Mouse (Mus musculus): ENCODE data around the gene Cdc42bpb. TPM values are rescaled to one million over a fixed set of nuclear protein-coding genes. Genes with fewer than 3 reads are reported as not detected.

The Cdc42bpb gene
- total and polyA plus RNA-seq, 2 experiments, result 19.5 to 122 TPM

DNA sequence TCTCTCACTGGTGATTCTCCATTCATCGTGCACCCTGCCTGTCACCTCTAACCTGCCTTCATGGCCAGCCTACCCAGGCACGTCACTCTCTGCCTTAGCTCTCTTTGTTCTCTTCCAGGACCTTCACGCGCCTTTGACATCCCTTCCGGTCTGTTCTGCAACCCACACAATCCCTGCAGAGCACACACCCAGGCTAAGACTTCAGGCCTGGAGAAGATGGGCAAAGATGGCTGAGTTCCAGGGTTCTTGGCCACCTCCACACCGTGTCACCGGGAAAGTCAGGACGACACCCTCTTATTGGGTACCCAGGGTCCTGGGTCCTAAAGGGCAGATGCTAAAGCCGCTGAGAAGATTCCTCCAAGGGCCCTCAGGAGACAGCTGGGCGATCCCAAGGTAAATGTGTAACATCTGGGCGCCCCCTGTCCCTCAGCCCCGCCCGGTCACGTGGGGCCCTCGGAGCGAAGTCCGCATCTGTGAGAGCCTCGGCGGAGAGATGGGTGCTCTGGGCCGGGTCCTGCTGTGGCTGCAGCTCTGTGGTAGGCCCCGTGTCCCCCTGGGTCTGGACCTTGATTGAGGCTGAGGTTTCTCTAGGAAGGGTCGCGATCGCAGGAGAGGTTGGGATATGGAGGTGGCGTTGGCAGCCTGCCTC is 106.8 kb downstream of the Cdc42bpb start, which contains the start of gene Amn:
Gene Amn (plus strand): TSS at position 467 of the 649 bp plus-strand sequence.
- no peak for DNase-seq (ENCODE audit: extremely low read depth, low read depth, low spot score)
- 24% methylated on average over 25 of the region's 25 CpGs for WGBS
- H3K4me3 ChIP-seq (ENCODE audit: insufficient read depth, low read depth, low read length), result no peak within 1 kb of the TSS
- no peak within 1 kb of the TSS for H3K27ac ChIP-seq (replicated peaks; ENCODE audit: insufficient read depth, low read depth, low read length)
- no peaks in the 10 kb centered on the region for H3K79me2 ChIP-seq (ENCODE audit: control insufficient read depth, insufficient read depth, low read length)
- H3K4me1 ChIP-seq (ENCODE audit: control insufficient read depth, insufficient read depth, low read length), result peaks cover 14% of the 10 kb centered on the region
- no peaks in the 10 kb centered on the region for H3K36me3 ChIP-seq (ENCODE audit: control insufficient read depth, insufficient read depth, low read length)
- H3K27me3 ChIP-seq (ENCODE audit: control insufficient read depth, insufficient read depth, low read length), result peaks cover 27% of the 10 kb centered on the region
- H3K9ac ChIP-seq (ENCODE audit: low read depth, low read length), result no peak within 1 kb of the TSS
- TF ChIP-seq CTCF (IDR thresholded peaks at IDR 0.05; ENCODE audit: low read depth, low read length) (no peak), POLR2A (IDR thresholded peaks at IDR 0.05; ENCODE audit: extremely low read depth, insufficient read depth, low read length) (no peak)

DNA sequence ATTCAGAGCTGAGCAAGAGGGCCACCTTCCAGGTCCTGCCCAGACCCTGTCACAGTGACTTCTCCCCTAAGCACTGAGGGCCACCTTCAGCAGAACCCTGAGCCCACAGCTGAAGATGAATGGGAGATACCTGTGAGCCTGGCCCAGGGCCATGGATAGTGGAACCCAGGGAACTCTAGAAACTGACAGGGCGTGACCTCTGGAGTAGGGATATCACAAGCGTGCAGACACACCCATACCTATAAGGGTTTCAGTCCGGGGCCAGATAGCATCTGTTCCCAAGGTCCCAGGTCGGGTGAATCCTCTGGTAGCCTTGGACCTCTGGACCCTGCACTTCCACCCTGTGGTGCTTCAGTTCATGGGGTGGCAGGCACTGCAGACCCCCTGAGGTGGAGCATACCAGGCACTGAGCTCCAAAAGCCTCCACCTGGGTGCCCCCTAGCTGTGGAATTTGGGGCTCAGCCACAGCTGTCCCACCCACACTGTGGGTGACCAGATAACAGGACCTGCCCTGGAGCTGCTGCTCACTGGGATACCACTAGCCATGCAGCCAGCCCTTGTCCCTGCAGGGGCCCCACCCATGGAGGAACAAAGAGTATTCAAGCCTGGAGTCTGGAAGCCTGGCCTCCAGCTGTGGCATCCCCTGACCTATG is 109.7 kb downstream of the Cdc42bpb start:
- 54% methylated on average over 4 of the region's 4 CpGs for WGBS
- Histone ChIP-seq H3K27ac (replicated peaks; ENCODE audit: insufficient read depth, low read depth, low read length) (no peak overlapping the region), H3K79me2 (ENCODE audit: control insufficient read depth, insufficient read depth, low read length) (no peaks in the 10 kb centered on the region), H3K4me1 (ENCODE audit: control insufficient read depth, insufficient read depth, low read length) (no peaks in the 10 kb centered on the region), H3K4me3 (ENCODE audit: insufficient read depth, low read depth, low read length) (no peak overlapping the region), H3K27me3 (ENCODE audit: control insufficient read depth, insufficient read depth, low read length) (peaks cover 6% of the 10 kb centered on the region), H3K36me3 (ENCODE audit: control insufficient read depth, insufficient read depth, low read length) (no peaks in the 10 kb centered on the region), H3K9ac (ENCODE audit: low read depth, low read length) (no peak overlapping the region)
- TF ChIP-seq CTCF (IDR thresholded peaks at IDR 0.05; ENCODE audit: low read depth, low read length) (no peak), POLR2A (IDR thresholded peaks at IDR 0.05; ENCODE audit: extremely low read depth, insufficient read depth, low read length) (no peak)
- no peak for DNase-seq (ENCODE audit: extremely low read depth, low read depth, low spot score)

DNA sequence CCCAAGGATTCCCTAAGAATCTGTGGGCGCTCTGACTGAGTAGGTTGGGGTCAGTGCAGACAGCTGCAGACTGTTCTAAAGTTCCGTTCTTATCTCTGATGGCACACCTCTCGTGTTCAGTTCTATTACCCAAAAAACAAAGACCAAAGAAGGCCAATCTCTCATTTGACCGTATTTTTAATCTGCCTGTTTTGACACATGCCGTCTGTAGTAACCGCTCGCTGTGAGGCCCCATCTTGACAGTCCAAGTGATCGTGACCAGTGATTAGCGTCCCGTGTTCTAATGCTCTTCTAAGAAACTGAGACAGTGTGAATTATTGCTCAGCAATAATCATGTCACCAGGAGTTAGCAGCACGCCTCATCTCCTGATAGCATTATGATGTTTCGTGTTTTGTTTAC is 110.9 kb downstream of the Cdc42bpb start:
- Histone ChIP-seq H3K4me3 (ENCODE audit: insufficient read depth, low read depth, low read length) (no peak overlapping the region), H3K79me2 (ENCODE audit: control insufficient read depth, insufficient read depth, low read length) (no peaks in the 10 kb centered on the region), H3K4me1 (ENCODE audit: control insufficient read depth, insufficient read depth, low read length) (no peaks in the 10 kb centered on the region), H3K36me3 (ENCODE audit: control insufficient read depth, insufficient read depth, low read length) (no peaks in the 10 kb centered on the region; the same call in 1 of the 2 replicates), H3K27ac (replicated peaks; ENCODE audit: insufficient read depth, low read depth, low read length) (no peak overlapping the region), H3K27me3 (ENCODE audit: control insufficient read depth, insufficient read depth, low read length) (peaks cover 2% of the 10 kb centered on the region), H3K9ac (ENCODE audit: low read depth, low read length) (no peak overlapping the region)
- DNase-seq (ENCODE audit: extremely low read depth, low read depth, low spot score), result no peak
- TF ChIP-seq CTCF (IDR thresholded peaks at IDR 0.05; ENCODE audit: low read depth, low read length), result no peak
- TF ChIP-seq POLR2A (IDR thresholded peaks at IDR 0.05; ENCODE audit: extremely low read depth, insufficient read depth, low read length), result no peak
- 94% methylated on average over 12 of the region's 12 CpGs for WGBS

DNA sequence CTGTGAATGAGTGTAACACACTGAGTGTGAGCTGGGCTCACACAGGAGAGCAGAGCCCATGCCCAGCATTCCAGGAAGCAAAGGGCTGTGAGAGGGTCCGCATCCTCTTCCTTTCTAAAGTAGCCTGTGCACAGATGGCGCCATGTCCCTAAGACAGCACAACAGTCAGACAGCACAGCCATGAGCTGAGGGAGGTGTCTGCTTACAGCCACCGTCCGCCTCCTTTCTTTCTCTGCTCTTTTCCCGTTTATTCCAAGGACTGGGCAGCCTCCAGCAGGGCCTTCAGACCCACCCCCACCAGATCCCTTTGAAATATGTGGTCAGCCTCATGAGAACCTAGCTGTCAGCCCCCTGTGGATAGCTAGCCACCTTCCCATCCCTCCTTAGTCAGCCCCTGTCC is 112.3 kb downstream of the Cdc42bpb start:
- WGBS, result 92% methylated on average over 5 of the region's 5 CpGs
- Histone ChIP-seq H3K4me1 (ENCODE audit: control insufficient read depth, insufficient read depth, low read length) (no peaks in the 10 kb centered on the region), H3K79me2 (ENCODE audit: control insufficient read depth, insufficient read depth, low read length) (no peaks in the 10 kb centered on the region), H3K27ac (replicated peaks; ENCODE audit: insufficient read depth, low read depth, low read length) (no peak overlapping the region), H3K27me3 (ENCODE audit: control insufficient read depth, insufficient read depth, low read length) (no peaks in the 10 kb centered on the region), H3K9ac (ENCODE audit: low read depth, low read length) (no peak overlapping the region), H3K36me3 (ENCODE audit: control insufficient read depth, insufficient read depth, low read length) (no peaks in the 10 kb centered on the region; the same call in 1 of the 2 replicates), H3K4me3 (ENCODE audit: insufficient read depth, low read depth, low read length) (no peak overlapping the region)
- TF ChIP-seq CTCF (IDR thresholded peaks at IDR 0.05; ENCODE audit: low read depth, low read length), result no peak
- no peak for TF ChIP-seq POLR2A (IDR thresholded peaks at IDR 0.05; ENCODE audit: extremely low read depth, insufficient read depth, low read length)
- DNase-seq (ENCODE audit: extremely low read depth, low read depth, low spot score), result no peak

DNA sequence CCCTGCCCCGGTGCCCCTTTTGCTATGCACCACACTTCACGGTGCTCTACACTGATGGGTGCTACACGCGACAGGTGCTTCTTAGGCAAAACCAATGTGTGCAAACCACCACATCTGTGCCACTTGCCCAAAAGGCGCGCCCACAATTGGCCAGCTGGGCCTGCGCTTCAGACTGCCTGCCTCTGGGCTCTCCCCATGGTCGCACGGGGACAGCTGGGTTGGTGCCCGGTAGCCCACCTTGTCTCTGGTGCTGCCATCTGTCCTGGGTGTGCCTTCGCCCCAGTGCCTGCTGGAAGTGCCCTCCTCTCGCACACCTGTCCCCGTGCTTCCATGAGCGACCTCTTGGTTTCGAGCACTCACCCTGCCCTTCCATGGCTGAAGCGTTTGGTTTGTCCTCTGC is 113.9 kb downstream of the Cdc42bpb start:
- H3K36me3 ChIP-seq (ENCODE audit: control insufficient read depth, insufficient read depth, low read length), result no peaks in the 10 kb centered on the region; the same call in 1 of the 2 replicates
- H3K27ac ChIP-seq (replicated peaks; ENCODE audit: insufficient read depth, low read depth, low read length), result no peak overlapping the region
- no peak overlapping the region for H3K9ac ChIP-seq (ENCODE audit: low read depth, low read length)
- DNase-seq (ENCODE audit: extremely low read depth, low read depth, low spot score), result no peak
- H3K4me3 ChIP-seq (ENCODE audit: insufficient read depth, low read depth, low read length), result no peak overlapping the region
- no peaks in the 10 kb centered on the region for H3K4me1 ChIP-seq (ENCODE audit: control insufficient read depth, insufficient read depth, low read length)
- H3K79me2 ChIP-seq (ENCODE audit: control insufficient read depth, insufficient read depth, low read length), result no peaks in the 10 kb centered on the region
- no peaks in the 10 kb centered on the region for H3K27me3 ChIP-seq (ENCODE audit: control insufficient read depth, insufficient read depth, low read length)
- WGBS, result 95% methylated on average over 16 of the region's 16 CpGs
- TF ChIP-seq CTCF (IDR thresholded peaks at IDR 0.05; ENCODE audit: low read depth, low read length) (no peak), POLR2A (IDR thresholded peaks at IDR 0.05; ENCODE audit: extremely low read depth, insufficient read depth, low read length) (no peak)

DNA sequence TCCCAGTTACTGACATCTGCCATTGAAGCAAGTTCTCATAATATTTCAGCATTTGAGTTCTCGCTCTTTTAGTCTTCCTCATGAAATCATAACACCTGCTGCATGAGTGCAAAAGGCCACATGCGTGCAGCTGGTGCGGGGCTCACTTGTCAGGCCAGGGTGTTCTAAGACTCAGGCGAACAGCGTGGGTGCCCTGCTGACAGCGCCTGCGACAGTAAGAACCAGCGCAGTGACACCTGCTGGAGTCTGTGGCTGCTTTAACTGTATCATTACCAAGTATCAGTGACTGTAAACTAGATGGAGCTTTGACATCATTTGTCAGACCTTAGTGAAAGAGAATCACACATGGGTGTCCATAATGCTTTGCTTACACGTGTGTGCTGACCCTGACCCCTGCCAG is 126.3 kb downstream of the Cdc42bpb start:
- TF ChIP-seq CTCF (IDR thresholded peaks at IDR 0.05; ENCODE audit: low read depth, low read length), result no peak
- TF ChIP-seq POLR2A (IDR thresholded peaks at IDR 0.05; ENCODE audit: extremely low read depth, insufficient read depth, low read length), result no peak
- 86% methylated on average over 9 of the region's 9 CpGs for WGBS
- Histone ChIP-seq H3K27me3 (ENCODE audit: control insufficient read depth, insufficient read depth, low read length) (no peaks in the 10 kb centered on the region), H3K9ac (ENCODE audit: low read depth, low read length) (no peak overlapping the region), H3K4me1 (ENCODE audit: control insufficient read depth, insufficient read depth, low read length) (no peaks in the 10 kb centered on the region), H3K27ac (replicated peaks; ENCODE audit: insufficient read depth, low read depth, low read length) (no peak overlapping the region), H3K36me3 (ENCODE audit: control insufficient read depth, insufficient read depth, low read length) (peaks cover 8% of the 10 kb centered on the region; the same call in 1 of the 2 replicates), H3K4me3 (ENCODE audit: insufficient read depth, low read depth, low read length) (no peak overlapping the region), H3K79me2 (ENCODE audit: control insufficient read depth, insufficient read depth, low read length) (no peaks in the 10 kb centered on the region)
- no peak for DNase-seq (ENCODE audit: extremely low read depth, low read depth, low spot score)

Data from liver, adult 2 months (tissue).